Mouse (Mus musculus): ENCODE measurements at regions not wholly inside any gene's neighbourhood (a gene's known extent, or its start where the extent isn't known, plus 50 kb on each side); places are given as distances from the start of the nearest gene placed in this dataset.

- no peaks in the 10 kb centered on the region for H3K36me3 ChIP-seq
- ATAC-seq (replicated peaks): no peak
- H3K9me3 ChIP-seq: no peaks in the 10 kb centered on the region
- no peaks in the 10 kb centered on the region for H3K4me1 ChIP-seq
- 94% methylated on average over 11 of the region's 11 CpGs for WGBS
- no peak overlapping the region for H3K4me3 ChIP-seq
- no peak overlapping the region for H3K27ac ChIP-seq (replicated peaks)
- no peaks in the 10 kb centered on the region for H3K27me3 ChIP-seq
- no peak overlapping the region for H3K4me2 ChIP-seq (replicated peaks)
- no peak overlapping the region for H3K9ac ChIP-seq (replicated peaks)
Measured at GRCm38 (mm10) chr8:107682066-107682465, 93.8 kb upstream of the Psmd7 start.

GRCm38 (mm10) chr8:107684721-107685691, 96.7 kb upstream of the Psmd7 start:
- no peak overlapping the region for H3K4me3 ChIP-seq

GRCm38 (mm10) chr8:107686936-107687335, 98.7 kb upstream of the Psmd7 start:
- Histone ChIP-seq H3K9ac (replicated peaks) (no peak overlapping the region), H3K4me2 (replicated peaks) (no peak overlapping the region), H3K9me3 (no peaks in the 10 kb centered on the region), H3K36me3 (no peaks in the 10 kb centered on the region), H3K27me3 (no peaks in the 10 kb centered on the region), H3K27ac (replicated peaks) (no peak overlapping the region), H3K4me1 (no peaks in the 10 kb centered on the region), H3K4me3 (no peak overlapping the region)
- ATAC-seq (replicated peaks): no peak
- 52% methylated on average over 5 of the region's 5 CpGs for WGBS

More at GRCm38 (mm10) chr8:107684721-107685691, 96.7 kb upstream of the Psmd7 start:
- WGBS: 60% methylated on average over 27 of the region's 29 CpGs
- Histone ChIP-seq H3K27ac (replicated peaks) (peak overlapping the region; percentile 27; the same call in 1 of the 2 replicates), H3K4me1 (no peaks in the 10 kb centered on the region), H3K36me3 (no peaks in the 10 kb centered on the region), H3K9ac (replicated peaks) (no peak overlapping the region), H3K9me3 (no peaks in the 10 kb centered on the region), H3K4me2 (replicated peaks) (no peak overlapping the region), H3K27me3 (no peaks in the 10 kb centered on the region)
- ATAC-seq (replicated peaks): no peak

- Histone ChIP-seq H3K36me3 (no peaks in the 10 kb centered on the region), H3K27ac (replicated peaks) (no peak overlapping the region), H3K27me3 (no peaks in the 10 kb centered on the region), H3K4me3 (no peak overlapping the region), H3K9me3 (no peaks in the 10 kb centered on the region), H3K4me1 (no peaks in the 10 kb centered on the region), H3K9ac (replicated peaks) (no peak overlapping the region), H3K4me2 (replicated peaks) (no peak overlapping the region)
- ATAC-seq (replicated peaks): 0 out of 2 replicates have a peak, but pooled peaks have one; percentile 46
- 68% methylated on average over 9 of the region's 9 CpGs for WGBS
Measured at GRCm38 (mm10) chr8:107687529-107687928, 99.3 kb upstream of the Psmd7 start.

- H3K4me1 ChIP-seq: no peaks in the 10 kb centered on the region
- no peak overlapping the region for H3K4me3 ChIP-seq
- H3K27me3 ChIP-seq: no peaks in the 10 kb centered on the region
- H3K4me2 ChIP-seq (replicated peaks): no peak overlapping the region
- no peak overlapping the region; the same call in 1 of the 2 replicates for H3K27ac ChIP-seq (replicated peaks)
- no peak overlapping the region for H3K9ac ChIP-seq (replicated peaks)
- no peaks in the 10 kb centered on the region for H3K9me3 ChIP-seq
- H3K36me3 ChIP-seq: no peaks in the 10 kb centered on the region
- 0 out of 2 replicates have a peak, but pooled peaks have one; percentile 29 for ATAC-seq (replicated peaks)
- WGBS: 85% methylated on average over 10 of the region's 10 CpGs
Measured at GRCm38 (mm10) chr8:107689020-107689419, 100.8 kb upstream of the Psmd7 start.

- ATAC-seq (replicated peaks): no peak
- H3K4me2 ChIP-seq (replicated peaks): no peak overlapping the region
- no peak overlapping the region for H3K9ac ChIP-seq (replicated peaks)
- no peaks in the 10 kb centered on the region for H3K36me3 ChIP-seq
- no peak overlapping the region for H3K27ac ChIP-seq (replicated peaks)
- H3K4me1 ChIP-seq: no peaks in the 10 kb centered on the region
- H3K9me3 ChIP-seq: no peaks in the 10 kb centered on the region
- no peak overlapping the region for H3K4me3 ChIP-seq
- no peaks in the 10 kb centered on the region for H3K27me3 ChIP-seq
- 77% methylated on average over 4 of the region's 4 CpGs for WGBS
Measured at GRCm38 (mm10) chr8:107691251-107691650, 103.0 kb upstream of the Psmd7 start.

- 67% methylated on average over 20 of the region's 20 CpGs for WGBS
- no peak overlapping the region for H3K27ac ChIP-seq (replicated peaks)
- H3K4me2 ChIP-seq (replicated peaks): no peak overlapping the region
- H3K4me1 ChIP-seq: 0 out of 2 replicates have a peak, but pooled peaks cover 3% of the 10 kb centered on the region
- no peak overlapping the region for H3K4me3 ChIP-seq
- H3K9ac ChIP-seq (replicated peaks): no peak overlapping the region
- H3K36me3 ChIP-seq: no peaks in the 10 kb centered on the region
- ATAC-seq (replicated peaks): no peak
- H3K9me3 ChIP-seq: no peaks in the 10 kb centered on the region
- no peaks in the 10 kb centered on the region for H3K27me3 ChIP-seq
Measured at GRCm38 (mm10) chr8:107696384-107697346, 108.4 kb upstream of the Psmd7 start.

- H3K27ac ChIP-seq (replicated peaks): no peak overlapping the region
Measured at GRCm38 (mm10) chr8:107699307-107699706, 111.0 kb upstream of the Psmd7 start.

GRCm38 (mm10) chr8:107699759-107700158, 111.5 kb upstream of the Psmd7 start:
- WGBS: 58% methylated on average over 3 of the region's 3 CpGs
- no peak for ATAC-seq (replicated peaks)

More at GRCm38 (mm10) chr8:107699307-107699706, 111.0 kb upstream of the Psmd7 start:
- WGBS: 25% methylated on average over 7 of the region's 7 CpGs
- Histone ChIP-seq H3K36me3 (no peaks in the 10 kb centered on the region), H3K27me3 (no peaks in the 10 kb centered on the region), H3K9me3 (no peaks in the 10 kb centered on the region), H3K4me1 (0 out of 2 replicates have a peak, but pooled peaks cover 3% of the 10 kb centered on the region), H3K4me3 (no peak overlapping the region), H3K4me2 (replicated peaks) (no peak overlapping the region), H3K9ac (replicated peaks) (no peak overlapping the region)
- no peak for ATAC-seq (replicated peaks)

GRCm38 (mm10) chr8:107715901-107716300, 127.6 kb upstream of the Psmd7 start:
- Histone ChIP-seq H3K9me3 (no peaks in the 10 kb centered on the region), H3K4me2 (replicated peaks) (no peak overlapping the region), H3K27ac (replicated peaks) (no peak overlapping the region), H3K27me3 (no peaks in the 10 kb centered on the region), H3K9ac (replicated peaks) (no peak overlapping the region), H3K4me3 (no peak overlapping the region), H3K36me3 (no peaks in the 10 kb centered on the region), H3K4me1 (no peaks in the 10 kb centered on the region)
- no peak for ATAC-seq (replicated peaks)
- WGBS: 85% methylated on average over 10 of the region's 10 CpGs

More at GRCm38 (mm10) chr8:107699759-107700158, 111.5 kb upstream of the Psmd7 start:
- Histone ChIP-seq H3K36me3 (no peaks in the 10 kb centered on the region), H3K27me3 (no peaks in the 10 kb centered on the region), H3K4me3 (no peak overlapping the region), H3K4me2 (replicated peaks) (no peak overlapping the region), H3K9me3 (no peaks in the 10 kb centered on the region), H3K4me1 (0 out of 2 replicates have a peak, but pooled peaks cover 3% of the 10 kb centered on the region), H3K9ac (replicated peaks) (no peak overlapping the region), H3K27ac (replicated peaks) (no peak overlapping the region)

GRCm38 (mm10) chr8:107717856-107718255, 129.6 kb upstream of the Psmd7 start:
- Histone ChIP-seq H3K36me3 (no peaks in the 10 kb centered on the region), H3K4me1 (no peaks in the 10 kb centered on the region), H3K4me2 (replicated peaks) (no peak overlapping the region), H3K27me3 (no peaks in the 10 kb centered on the region), H3K9ac (replicated peaks) (no peak overlapping the region), H3K27ac (replicated peaks) (no peak overlapping the region), H3K9me3 (no peaks in the 10 kb centered on the region), H3K4me3 (no peak overlapping the region)
- ATAC-seq (replicated peaks): no peak
- WGBS: 90% methylated on average over 13 of the region's 13 CpGs
